Mouse (Mus musculus): ENCODE results near the gene Anxa7.

Anxa7 gene

GRCm38 (mm10) chr14:20479291-20480194 lies at the start of gene Anxa7:
Anxa7 (minus strand) TSS chr14:20480133.
- DNase-seq (ENCODE audit: extremely low spot score): peak; percentile 79

GRCm38 (mm10) chr14:20529643-20530042 lies 49.7 kb upstream of the Anxa7 start:
- DNase-seq (ENCODE audit: extremely low spot score): no peak

GRCm38 (mm10) chr14:20520179-20520578 lies 40.2 kb upstream of the Anxa7 start:
- DNase-seq (ENCODE audit: extremely low spot score): no peak

- DNase-seq (ENCODE audit: extremely low spot score): no peak
Observed at GRCm38 (mm10) chr14:20508424-20508823, 28.5 kb upstream of the Anxa7 start.

- DNase-seq (ENCODE audit: extremely low spot score): no peak
Observed at GRCm38 (mm10) chr14:20502966-20503365, 23.0 kb upstream of the Anxa7 start.

GRCm38 (mm10) chr14:20499982-20500381 lies 20.0 kb upstream of the Anxa7 start:
- DNase-seq (ENCODE audit: extremely low spot score): no peak

GRCm38 (mm10) chr14:20496603-20497002 lies 16.7 kb upstream of the Anxa7 start, which contains the start of gene Mss51:
Mss51 (minus strand) TSS chr14:20496901.
- no peak for DNase-seq (ENCODE audit: extremely low spot score)

- no peak for DNase-seq (ENCODE audit: extremely low spot score)
Observed at GRCm38 (mm10) chr14:20486031-20486430, 6.1 kb upstream of the Anxa7 start.

GRCm38 (mm10) chr14:20482051-20482751 lies 2.3 kb upstream of the Anxa7 start:
- no peak for DNase-seq (ENCODE audit: extremely low spot score)

GRCm38 (mm10) chr14:20481211-20481610 lies 1.3 kb upstream of the Anxa7 start:
- DNase-seq (ENCODE audit: extremely low spot score): no peak

GRCm38 (mm10) chr14:20480195-20480579 lies 254 bp upstream of the Anxa7 start:
- no peak for DNase-seq (ENCODE audit: extremely low spot score)

- peak; percentile 17 for DNase-seq (ENCODE audit: extremely low spot score)
Observed at GRCm38 (mm10) chr14:20478801-20479200, 1.1 kb downstream of the Anxa7 start.

GRCm38 (mm10) chr14:20478385-20478784 lies 1.5 kb downstream of the Anxa7 start:
- no peak for DNase-seq (ENCODE audit: extremely low spot score)

GRCm38 (mm10) chr14:20477261-20478025 lies 2.5 kb downstream of the Anxa7 start:
- DNase-seq (ENCODE audit: extremely low spot score): peak; percentile 8

- no peak for DNase-seq (ENCODE audit: extremely low spot score)
Observed at GRCm38 (mm10) chr14:20460216-20460615, 19.7 kb downstream of the Anxa7 start.

- DNase-seq (ENCODE audit: extremely low spot score): no peak
Observed at GRCm38 (mm10) chr14:20458378-20458777, 21.6 kb downstream of the Anxa7 start.

- no peak for DNase-seq (ENCODE audit: extremely low spot score)
Observed at GRCm38 (mm10) chr14:20452929-20453328, 27.0 kb downstream of the Anxa7 start.

- DNase-seq (ENCODE audit: extremely low spot score): peak; percentile 80
Observed at GRCm38 (mm10) chr14:20451765-20452331, 28.1 kb downstream of the Anxa7 start, which contains the start of gene Cfap70. Cfap70 (minus strand) TSS chr14:20452226.

GRCm38 (mm10) chr14:20451302-20451701 lies 28.6 kb downstream of the Anxa7 start:
- DNase-seq (ENCODE audit: extremely low spot score): no peak

GRCm38 (mm10) chr14:20447209-20447608 lies 32.7 kb downstream of the Anxa7 start:
- no peak for DNase-seq (ENCODE audit: extremely low spot score)

GRCm38 (mm10) chr14:20442252-20442651 lies 37.7 kb downstream of the Anxa7 start:
- no peak for DNase-seq (ENCODE audit: extremely low spot score)

- DNase-seq (ENCODE audit: extremely low spot score): no peak
Observed at GRCm38 (mm10) chr14:20436976-20437375, 43.0 kb downstream of the Anxa7 start.

Data from embryo, embryonic 9.5 days (tissue).